ENCODE assay signal across 8 mouse cellular contexts in the genomic region with DNA sequence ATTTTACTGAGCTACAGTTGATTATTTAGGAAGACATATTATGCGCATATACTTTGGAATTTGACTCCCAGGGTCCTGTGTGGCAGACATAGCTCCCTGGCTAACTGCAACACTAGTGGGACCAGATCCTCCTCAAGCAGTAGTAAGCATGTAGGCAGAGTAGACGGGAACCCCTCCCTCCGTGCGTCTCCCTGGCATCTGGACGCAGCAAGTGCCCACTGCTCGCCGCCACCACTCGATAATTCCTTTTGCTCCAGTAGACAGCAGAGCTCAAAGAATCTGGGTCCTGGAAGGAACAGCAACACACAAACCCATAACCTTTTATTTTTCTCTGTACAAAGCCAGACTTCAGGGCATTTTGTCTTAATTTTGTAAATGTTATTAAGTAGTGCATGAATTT. TPM values are rescaled to one million over a fixed set of nuclear protein-coding genes. Genes with fewer than 3 reads are reported as not detected.
A peak's percentile ranks its signal among the peaks of the same experiment; 100 is the strongest.
DNase-seq lines count a peak whose midpoint lies in the region; ATAC-seq and TF ChIP-seq lines count a peak whose summit lies in the region.

No protein-coding gene starts in this region.

- no peak for TF ChIP-seq CTCF in forebrain, postnatal 0 days (IDR thresholded peaks at IDR 0.05; ENCODE audit: low read depth)
- no peak for TF ChIP-seq CTCF in brain, embryonic 14.5 days (IDR thresholded peaks at IDR 0.05; ENCODE audit: borderline replicate concordance, extremely low read depth, insufficient read depth, insufficient read length)
- no peak for TF ChIP-seq CTCF in cerebellum, adult 2 months (IDR thresholded peaks at IDR 0.05; ENCODE audit: borderline replicate concordance, insufficient read depth, low read depth, low read length)

- no peak overlapping the region for H3K9ac ChIP-seq in forebrain, postnatal 0 days
- no peak overlapping the region for H3K9ac ChIP-seq in kidney, embryonic 14.5 days (ENCODE audit: low read depth, low read length)
- H3K9ac ChIP-seq in midbrain, embryonic 11.5 days (ENCODE audit: low read length) = no peak overlapping the region

- no peak overlapping the region for H3K4me2 ChIP-seq in forebrain, postnatal 0 days (ENCODE audit: low read depth)
- no peak overlapping the region for H3K4me2 ChIP-seq in kidney, embryonic 14.5 days (replicated peaks; ENCODE audit: low read depth, low read length)
- H3K4me2 ChIP-seq in midbrain, embryonic 11.5 days = no peak overlapping the region

- H3K27me3 ChIP-seq in forebrain, embryonic 10.5 days (ENCODE audit: poor library complexity, severe bottlenecking) = no peaks in the 10 kb centered on the region
- no peaks in the 10 kb centered on the region for H3K27me3 ChIP-seq in forebrain, postnatal 0 days (ENCODE audit: insufficient read depth, low read length)
- H3K27me3 ChIP-seq in kidney, embryonic 14.5 days (ENCODE audit: control insufficient read depth, insufficient read depth, low read length) = no peaks in the 10 kb centered on the region
- H3K27me3 ChIP-seq in midbrain, embryonic 11.5 days (ENCODE audit: control insufficient read depth, insufficient read depth, low read length) = no peaks in the 10 kb centered on the region
- no peaks in the 10 kb centered on the region for H3K27me3 ChIP-seq in cerebellum, adult 2 months (ENCODE audit: control insufficient read depth, insufficient read depth, low read length)

- H3K27ac ChIP-seq in forebrain, embryonic 10.5 days = peak overlapping the region; percentile 81
- H3K27ac ChIP-seq in forebrain, postnatal 0 days (ENCODE audit: low read depth, low read length) = no peak overlapping the region
- peak overlapping the region; percentile 76; the same call in 1 of the 2 replicates for H3K27ac ChIP-seq in kidney, embryonic 14.5 days (ENCODE audit: low read depth, low read length)
- no peak overlapping the region for H3K27ac ChIP-seq in midbrain, embryonic 11.5 days (ENCODE audit: low read depth, low read length)
- no peak overlapping the region for H3K27ac ChIP-seq in cerebellum, adult 2 months (ENCODE audit: insufficient read depth, low read length)

- no peak for TF ChIP-seq POLR2A in brain, embryonic 14.5 days (IDR thresholded peaks at IDR 0.05; ENCODE audit: borderline replicate concordance, extremely low read depth, insufficient read depth, insufficient read length, poor library complexity, severe bottlenecking)
- TF ChIP-seq POLR2A in cerebellum, adult 2 months (IDR thresholded peaks at IDR 0.05; ENCODE audit: borderline replicate concordance, insufficient read depth, low read length) = no peak

- DNase-seq in forebrain, embryonic 10.5 days (ENCODE audit: extremely low spot score, low spot score) = no peak
- DNase-seq in forebrain, postnatal 0 days = no peak
- no peak for DNase-seq in kidney, adult 9 months
- peak; percentile 59 for DNase-seq in brain, embryonic 14.5 days (ENCODE audit: low read depth)
- peak; percentile 83 for DNase-seq in midbrain, embryonic 11.5 days (ENCODE audit: low spot score, missing footprints)
- no peak for DNase-seq in cerebellum, adult 2 months

- no peak overlapping the region for H3K4me3 ChIP-seq in forebrain, embryonic 10.5 days
- H3K4me3 ChIP-seq in forebrain, postnatal 0 days (ENCODE audit: low read depth, low read length) = no peak overlapping the region
- H3K4me3 ChIP-seq in kidney, embryonic 14.5 days (ENCODE audit: low read length) = no peak overlapping the region
- H3K4me3 ChIP-seq in midbrain, embryonic 11.5 days (ENCODE audit: low read depth, low read length) = no peak overlapping the region
- H3K4me3 ChIP-seq in cerebellum, adult 2 months (replicated peaks; ENCODE audit: insufficient read depth, low read depth, low read length) = no peak overlapping the region

- H3K36me3 ChIP-seq in forebrain, embryonic 10.5 days (replicated peaks) = no peaks in the 10 kb centered on the region
- no peaks in the 10 kb centered on the region for H3K36me3 ChIP-seq in forebrain, postnatal 0 days (ENCODE audit: insufficient read depth)
- H3K36me3 ChIP-seq in kidney, embryonic 14.5 days (ENCODE audit: control insufficient read depth, insufficient read depth, low read length) = no peaks in the 10 kb centered on the region
- no peaks in the 10 kb centered on the region for H3K36me3 ChIP-seq in midbrain, embryonic 11.5 days (ENCODE audit: control insufficient read depth, insufficient read depth, low read length)

- no peaks in the 10 kb centered on the region for H3K9me3 ChIP-seq in forebrain, embryonic 10.5 days
- no peaks in the 10 kb centered on the region for H3K9me3 ChIP-seq in forebrain, postnatal 0 days (ENCODE audit: low read length)
- H3K9me3 ChIP-seq in kidney, embryonic 14.5 days (ENCODE audit: control insufficient read depth, low read length) = no peaks in the 10 kb centered on the region
- no peaks in the 10 kb centered on the region for H3K9me3 ChIP-seq in midbrain, embryonic 11.5 days (ENCODE audit: control insufficient read depth, low read length)

- H3K4me1 ChIP-seq in forebrain, embryonic 10.5 days = peaks cover 23% of the 10 kb centered on the region
- no peaks in the 10 kb centered on the region for H3K4me1 ChIP-seq in forebrain, postnatal 0 days (ENCODE audit: insufficient read depth)
- peaks cover 6% of the 10 kb centered on the region; the same call in 1 of the 2 replicates for H3K4me1 ChIP-seq in kidney, embryonic 14.5 days (ENCODE audit: control insufficient read depth, insufficient read depth, low read length)
- peaks cover 10% of the 10 kb centered on the region for H3K4me1 ChIP-seq in midbrain, embryonic 11.5 days (ENCODE audit: control insufficient read depth, insufficient read depth, low read length)
- H3K4me1 ChIP-seq in cerebellum, adult 2 months (ENCODE audit: control insufficient read depth, insufficient read depth, low read length) = no peaks in the 10 kb centered on the region

- 82% methylated on average over 8 of the region's 8 CpGs for WGBS in forebrain, embryonic 10.5 days
- 41% methylated on average over 8 of the region's 8 CpGs for WGBS in forebrain, postnatal 0 days
- 82% methylated on average over 8 of the region's 8 CpGs for WGBS in kidney, embryonic 14.5 days
- WGBS in midbrain, embryonic 11.5 days = 75% methylated on average over 8 of the region's 8 CpGs
- WGBS in cerebellum, adult 2 months = 14% methylated on average over 8 of the region's 8 CpGs

- ATAC-seq in forebrain, postnatal 0 days = no peak
- no peak for ATAC-seq in kidney, embryonic 14.5 days (ENCODE audit: low FRiP score, low TSS enrichment)
- no peak for ATAC-seq in midbrain, embryonic 11.5 days (ENCODE audit: low FRiP score)
- ATAC-seq in erythroblast, adult 5-6 weeks (replicated peaks; ENCODE audit: low FRiP score, poor library complexity, severe bottlenecking) = no peak

RNA-seq across cellular contexts. Expression of a gene that starts 17.3 kb away (rescaled TPM):
- polyA plus RNA-seq in forebrain, embryonic 10.5 days (2016; fragmentation: Nextera tagmentation; extraction: Ambion mirVana) = 1.5 and 2.2 TPM in 2 replicates
- 51.5 and 53.2 TPM in 2 replicates for total RNA-seq in forebrain, postnatal 0 days (2014; rRNA removed)
- polyA plus RNA-seq in forebrain, postnatal 0 days (2015; fragmentation: Nextera tagmentation; extraction: Ambion mirVana) = 13.8 and 21.3 TPM in 2 replicates
- polyA plus RNA-seq in kidney, embryonic 14.5 days (2014; fragmentation: Nextera tagmentation; extraction: Ambion mirVana) = 2.4 and 3.1 TPM in 2 replicates
- 29.5 and 32.0 TPM in 2 replicates for polyA plus RNA-seq in brain, embryonic 14.5 days (2012; rRNA removed)
- 9.2 and 11.1 TPM in 2 replicates for polyA plus RNA-seq in midbrain, embryonic 11.5 days (2014; fragmentation: Nextera tagmentation; extraction: Ambion mirVana)
- 8.5 and 8.9 TPM in 2 replicates for polyA plus RNA-seq in cerebellum, adult 2 months (2012; rRNA removed)
- 20.2 and 21.1 TPM in 2 replicates for total RNA-seq in erythroblast, adult 5-6 weeks (2015; ENCODE audit: low replicate concordance)
- total RNA-seq in erythroblast, adult 5-6 weeks (2017; ENCODE audit: low replicate concordance) = 13.3 and 18.8 TPM in 2 replicates

Comparison
In these comparisons a context has a peak if more than half of its experiments do, and no peak if none do; other contexts are left out.
1. H3K27ac ChIP-seq: peak in forebrain, embryonic 10.5 days (single experiment) and kidney, embryonic 14.5 days (single experiment); none in forebrain, postnatal 0 days (single experiment), midbrain, embryonic 11.5 days (single experiment) and cerebellum, adult 2 months (single experiment).
2. DNase-seq: peak in brain, embryonic 14.5 days (single experiment) and midbrain, embryonic 11.5 days (single experiment); none in forebrain, embryonic 10.5 days (single experiment), forebrain, postnatal 0 days (single experiment), kidney, adult 9 months (single experiment) and cerebellum, adult 2 months (0 of 2).